Mouse (Mus musculus) midbrain, embryonic 12.5 days (tissue): ENCODE measurements around the gene Pus10. TPM values are rescaled to one million over a fixed set of nuclear protein-coding genes. Genes with fewer than 3 reads are reported as not detected.

ENCODE experiments used
- ATAC-seq: fragments of 200-750 bp; cut with Nextera tagmentation; 2 replicates; pipeline ENCODE4 v1.8.0; 2017; ENCODE audit warnings: low read depth, moderate TSS enrichment, moderate library complexity; ENCODE audit not compliant: low FRiP score
- H3K27ac ChIP-seq: fragments of 300-500 bp; sonication (generic); replicated peaks from 2 replicates; pipeline ENCODE4 v1.5.1; 2016; ENCODE audit warnings: mild to moderate bottlenecking
- H3K27me3 ChIP-seq: fragments of 300-500 bp; sonication (generic); 2 replicates; pipeline ENCODE4 v1.6.1; 2016; ENCODE audit warnings: mild to moderate bottlenecking
- H3K36me3 ChIP-seq: fragments of 300-500 bp; sonication (generic); 2 replicates; pipeline ENCODE4 v1.6.1; 2016
- H3K4me1 ChIP-seq: fragments of 300-500 bp; sonication (generic); 2 replicates; pipeline ENCODE4 v1.6.1; 2016
- H3K4me2 ChIP-seq: fragments of 300-500 bp; sonication (generic); replicated peaks from 2 replicates; pipeline ENCODE4 v1.6.1; 2016; ENCODE audit warnings: mild to moderate bottlenecking, moderate library complexity
- H3K4me3 ChIP-seq: fragments of 300-500 bp; sonication (generic); 2 replicates; pipeline ENCODE4 v1.5.1; 2016; ENCODE audit warnings: mild to moderate bottlenecking
- H3K9ac ChIP-seq: fragments of 300-500 bp; sonication (generic); replicated peaks from 2 replicates; pipeline ENCODE4 v1.6.1; 2016; ENCODE audit warnings: mild to moderate bottlenecking, moderate library complexity
- H3K9me3 ChIP-seq: fragments of 300-500 bp; sonication (generic); 2 replicates; pipeline ENCODE4 v1.6.1; 2016; ENCODE audit warnings: mild to moderate bottlenecking
- WGBS: fragments of 180-500 bp; shearing (Covaris S2); methylation state at CpG from one replicate; pipeline ENCODE4 v1.1.7; 2016; 5-methylcytosine and 5-hydroxymethylcytosine counted together
- polyA plus RNA-seq: library from polyadenylated mRNA; unstranded; fragments of >200 nt; fragmentation: Nextera tagmentation; extraction: Ambion mirVana; gene quantifications from 2 replicates; pipeline ENCODE4 v1.2.1, GENCODE M21; 2016

Gene Pus10
- polyA plus RNA-seq, 1 experiment from 2014 or later = 18.7 TPM

DNA sequence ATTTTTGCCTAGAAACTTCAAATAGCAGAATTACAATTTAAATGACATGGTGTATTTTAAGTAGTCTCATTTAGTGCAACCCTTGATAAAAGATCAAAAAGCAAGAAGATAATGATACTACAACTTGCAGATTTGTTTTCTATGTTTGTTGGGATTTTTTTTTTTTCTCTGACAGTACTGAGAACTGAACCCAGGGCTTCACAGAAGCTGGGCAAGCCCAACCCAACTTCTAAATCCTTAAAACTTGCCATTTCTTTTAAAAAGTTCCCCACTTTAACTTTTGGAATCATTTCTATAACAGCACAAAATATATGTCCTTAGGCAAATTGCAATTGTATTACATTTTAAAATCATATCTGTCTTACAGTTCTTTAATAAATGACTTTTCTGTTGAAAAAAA, 103.6 kb downstream of the Pus10 start:
- Histone ChIP-seq H3K36me3 (no peaks in the 10 kb centered on the region), H3K9ac (no peak overlapping the region), H3K4me2 (no peak overlapping the region), H3K9me3 (no peaks in the 10 kb centered on the region), H3K4me3 (no peak overlapping the region), H3K27ac (no peak overlapping the region), H3K27me3 (peaks cover 6% of the 10 kb centered on the region), H3K4me1 (peaks cover 6% of the 10 kb centered on the region)
- no peak for ATAC-seq

DNA sequence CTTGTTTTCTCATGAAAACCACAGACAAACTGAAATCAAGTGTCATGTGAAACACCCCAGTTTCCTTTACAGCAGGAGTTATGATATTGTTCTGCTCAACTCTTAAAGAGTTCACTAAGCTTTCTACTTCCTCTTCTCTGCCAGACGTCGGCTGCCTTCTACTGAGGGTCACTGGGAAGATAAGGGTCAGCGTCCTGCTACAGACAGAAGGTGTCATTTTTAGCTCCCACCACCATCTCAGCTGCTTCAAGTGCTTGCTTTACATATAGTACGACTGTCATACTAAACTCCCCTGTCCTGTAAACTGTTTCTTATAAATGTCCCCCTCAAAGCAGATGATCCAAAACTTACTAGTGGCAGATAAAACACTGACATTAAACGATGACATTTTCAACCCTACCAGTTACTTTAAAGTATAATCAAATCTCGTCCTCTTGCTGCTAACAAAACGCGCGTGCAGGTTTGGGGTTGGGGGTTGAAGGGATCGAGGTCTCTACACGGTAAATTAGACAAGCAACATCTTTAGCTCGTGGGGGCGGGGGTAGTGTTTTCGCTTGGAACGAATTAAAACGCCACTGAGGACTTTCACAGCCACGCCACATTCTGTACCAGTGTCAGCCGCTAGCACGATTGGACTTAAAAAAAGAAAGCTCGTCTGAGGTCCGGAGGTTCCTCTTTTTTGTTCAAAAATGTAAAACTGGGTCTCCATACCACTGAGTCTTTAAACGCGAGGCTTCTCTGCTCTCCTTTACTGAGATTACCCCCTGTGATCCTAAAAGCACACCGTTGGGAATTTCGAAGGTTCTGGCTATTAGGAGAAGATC, 104.4 kb downstream of the Pus10 start:
- Histone ChIP-seq H3K4me1 (peaks cover 6% of the 10 kb centered on the region), H3K27me3 (peaks cover 6% of the 10 kb centered on the region), H3K9me3 (no peaks in the 10 kb centered on the region), H3K4me3 (peak overlapping the region; percentile 59), H3K9ac (peak overlapping the region; percentile 69), H3K36me3 (no peaks in the 10 kb centered on the region), H3K27ac (peak overlapping the region; percentile 90), H3K4me2 (peak overlapping the region; percentile 78)
- peak; percentile 20 for ATAC-seq
- under 1% methylated on average over 25 of the region's 25 CpGs for WGBS

GRCm38 (mm10) chr11:23770510-23770759, 105.0 kb downstream of the Pus10 start:
- peak overlapping the region; percentile 78 for H3K4me2 ChIP-seq
- H3K4me1 ChIP-seq = peaks cover 6% of the 10 kb centered on the region
- peak overlapping the region; percentile 90 for H3K27ac ChIP-seq
- WGBS = under 1% methylated on average over 24 of the region's 24 CpGs
- H3K9ac ChIP-seq = peak overlapping the region; percentile 69
- H3K9me3 ChIP-seq = no peaks in the 10 kb centered on the region
- H3K36me3 ChIP-seq = no peaks in the 10 kb centered on the region
- H3K27me3 ChIP-seq = peaks cover 6% of the 10 kb centered on the region
- peak overlapping the region; percentile 59 for H3K4me3 ChIP-seq
- ATAC-seq = no peak

GRCm38 (mm10) chr11:23770760-23771506, 105.5 kb downstream of the Pus10 start, which contains the start of gene Rel:
Rel (minus strand) TSS chr11:23770970.
- no peaks in the 10 kb centered on the region for H3K36me3 ChIP-seq
- H3K4me2 ChIP-seq = peak within 1 kb of the TSS; percentile 78
- peak within 1 kb of the TSS; percentile 69 for H3K9ac ChIP-seq
- H3K27me3 ChIP-seq = peaks cover 6% of the 10 kb centered on the region
- 0% methylated on average over 70 of the region's 88 CpGs for WGBS
- H3K4me1 ChIP-seq = peaks cover 6% of the 10 kb centered on the region
- peak within 1 kb of the TSS; percentile 59 for H3K4me3 ChIP-seq
- ATAC-seq = peak; percentile 95
- peak within 1 kb of the TSS; percentile 90 for H3K27ac ChIP-seq
- no peaks in the 10 kb centered on the region for H3K9me3 ChIP-seq

DNA sequence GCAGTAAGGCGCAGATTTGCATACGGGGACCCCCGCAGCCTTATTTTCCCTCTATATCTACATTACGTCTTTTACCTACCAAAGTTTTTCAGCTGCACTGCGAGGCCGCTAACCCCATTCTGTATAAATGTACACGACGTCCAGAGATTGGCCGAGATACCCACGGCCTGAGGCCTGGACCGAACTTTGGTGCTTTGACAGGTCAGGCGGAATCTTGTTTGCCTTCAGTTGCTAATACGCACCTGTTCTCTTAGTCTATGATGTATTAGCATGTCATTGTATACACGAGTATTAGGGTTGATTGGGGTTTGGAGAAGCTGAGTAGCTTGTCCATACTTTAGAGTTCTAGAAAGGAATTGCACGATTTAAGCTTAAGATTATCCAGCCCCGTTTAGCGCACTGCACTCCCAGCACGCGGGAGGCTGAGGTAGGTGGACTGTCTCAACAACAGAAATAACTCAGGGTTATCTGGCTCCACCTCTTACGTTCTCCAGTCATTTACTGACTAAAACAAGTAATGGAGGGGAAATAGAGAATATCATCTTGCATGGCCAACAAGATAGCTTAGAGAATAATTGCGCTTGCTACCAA, 106.1 kb downstream of the Pus10 start:
- 6% methylated on average over 21 of the region's 21 CpGs for WGBS
- Histone ChIP-seq H3K9me3 (no peaks in the 10 kb centered on the region), H3K4me2 (peak overlapping the region; percentile 78), H3K27me3 (peaks cover 6% of the 10 kb centered on the region), H3K9ac (peak overlapping the region; percentile 69), H3K36me3 (no peaks in the 10 kb centered on the region), H3K4me1 (peaks cover 6% of the 10 kb centered on the region), H3K27ac (peak overlapping the region; percentile 90), H3K4me3 (peak overlapping the region; percentile 59)
- no peak for ATAC-seq

- no peak overlapping the region for H3K9ac ChIP-seq
- no peak overlapping the region for H3K4me2 ChIP-seq
- H3K9me3 ChIP-seq = no peaks in the 10 kb centered on the region
- H3K27ac ChIP-seq = no peak overlapping the region
- peaks cover 6% of the 10 kb centered on the region for H3K27me3 ChIP-seq
- ATAC-seq = no peak
- WGBS = 43% methylated on average over 1 of the region's 1 CpGs
- H3K4me1 ChIP-seq = peaks cover 6% of the 10 kb centered on the region
- H3K36me3 ChIP-seq = no peaks in the 10 kb centered on the region
- no peak overlapping the region for H3K4me3 ChIP-seq
Measured at GRCm38 (mm10) chr11:23772471-23772870, 107.0 kb downstream of the Pus10 start.

DNA sequence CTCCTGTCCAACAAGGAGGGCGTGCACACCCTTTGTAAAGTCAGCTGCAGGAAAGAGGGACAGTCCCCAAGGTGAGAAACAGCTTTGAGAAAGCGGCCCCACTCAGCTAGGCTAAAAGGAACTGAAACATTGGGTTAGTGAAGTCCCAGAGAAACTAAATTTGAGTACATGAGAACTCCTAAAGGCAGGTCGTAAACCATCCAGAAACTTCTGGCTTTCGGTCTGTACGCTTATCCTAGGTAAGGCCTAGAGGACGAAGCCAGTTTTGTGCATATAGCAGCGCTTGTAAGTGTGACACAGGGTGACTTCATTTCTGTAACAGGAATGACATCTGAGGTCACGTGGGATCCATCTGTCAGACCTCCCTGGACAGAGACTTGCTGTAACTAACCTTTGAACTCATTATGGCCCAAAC, 113.3 kb downstream of the Pus10 start:
- no peaks in the 10 kb centered on the region for H3K36me3 ChIP-seq
- no peaks in the 10 kb centered on the region for H3K9me3 ChIP-seq
- H3K4me3 ChIP-seq = no peak overlapping the region
- H3K27me3 ChIP-seq = no peaks in the 10 kb centered on the region
- WGBS = 89% methylated on average over 8 of the region's 8 CpGs
- H3K27ac ChIP-seq = no peak overlapping the region
- no peaks in the 10 kb centered on the region for H3K4me1 ChIP-seq
- H3K9ac ChIP-seq = no peak overlapping the region
- no peak for ATAC-seq
- no peak overlapping the region for H3K4me2 ChIP-seq

DNA sequence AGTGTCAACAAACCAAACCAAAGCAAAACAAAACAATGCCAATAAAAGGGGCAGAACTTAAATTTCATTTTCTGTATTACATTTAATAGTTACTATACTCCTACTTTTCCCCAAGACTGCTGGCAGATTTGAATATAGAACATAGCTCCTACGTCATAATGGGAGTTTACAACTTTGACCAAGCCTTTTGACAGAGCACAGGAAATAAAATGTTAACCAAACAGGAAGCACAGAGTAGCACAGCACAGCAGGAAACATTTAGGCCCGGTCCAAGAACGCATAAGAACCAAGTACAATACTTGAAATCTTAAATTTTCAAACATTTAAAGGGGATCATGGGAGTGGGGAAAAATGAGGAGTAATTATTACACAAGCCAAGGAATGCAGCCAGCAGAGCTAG, 116.6 kb downstream of the Pus10 start:
- Histone ChIP-seq H3K36me3 (no peaks in the 10 kb centered on the region), H3K9ac (no peak overlapping the region), H3K27me3 (no peaks in the 10 kb centered on the region), H3K9me3 (no peaks in the 10 kb centered on the region), H3K4me2 (no peak overlapping the region), H3K4me1 (no peaks in the 10 kb centered on the region), H3K4me3 (no peak overlapping the region), H3K27ac (no peak overlapping the region)
- ATAC-seq = no peak
- WGBS = 79% methylated on average over 3 of the region's 3 CpGs

Other genes starting within 250 kb of the Pus10 start
- 149 and 166 TPM in 2 replicates for gene Ahsa2, start 167.6 kb upstream of the Pus10 start, polyA plus RNA-seq
- not detected in 2 replicates for gene 1700093K21Rik, start 144.5 kb upstream of the Pus10 start, polyA plus RNA-seq
- gene 0610010F05Rik, start 32.0 kb upstream of the Pus10 start, polyA plus RNA-seq = 78.2 and 90.4 TPM in 2 replicates
- gene Pex13, start 285 bp downstream of the Pus10 start, polyA plus RNA-seq = 45.0 and 47.3 TPM in 2 replicates
- gene Rel, start 105.3 kb downstream of the Pus10 start, polyA plus RNA-seq = 0.50 and 0.52 TPM in 2 replicates
- gene Papolg, start 229.6 kb downstream of the Pus10 start, polyA plus RNA-seq = 28.3 and 28.5 TPM in 2 replicates